Mouse (Mus musculus) cortical plate, adult 2 months (tissue): Measurements from ENCODE around the gene Pkd1l1.

ENCODE experiments used
- CTCF ChIP-seq: fragments of 200-500 bp; IDR thresholded peaks from 2 replicates; pipeline ENCODE4 v1.5.1; 2011; ENCODE audit warnings: mild to moderate bottlenecking, control low read depth, low read length; ENCODE audit not compliant: insufficient read depth; ENCODE audit errors: extremely low read depth
- POLR2A ChIP-seq: fragments of 200-500 bp; IDR thresholded peaks from 2 replicates; pipeline ENCODE4 v1.6.1; 2011; ENCODE audit warnings: mild to moderate bottlenecking, low read length, control low read depth; ENCODE audit not compliant: insufficient read depth; ENCODE audit errors: extremely low read depth

DNA sequence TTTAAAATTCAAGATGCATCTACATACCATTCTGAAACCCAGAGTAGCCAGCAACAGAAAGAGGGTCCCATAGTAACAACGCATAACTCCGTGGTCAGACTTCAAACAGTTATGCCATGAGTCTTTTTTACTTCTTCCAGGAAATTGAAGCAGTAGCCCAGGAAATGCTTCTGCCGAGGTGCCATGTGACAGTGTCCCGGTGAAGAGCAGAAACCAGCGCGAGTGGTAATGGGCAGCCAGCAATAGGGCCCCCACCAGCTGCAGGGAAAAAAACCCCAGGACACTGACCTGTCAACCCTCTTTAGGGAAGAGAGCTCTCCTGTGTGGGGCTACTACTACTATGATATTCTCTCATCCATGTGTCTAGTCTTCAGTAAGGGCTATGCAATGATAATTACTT is 136.9 kb downstream of the Pkd1l1 start:
- TF ChIP-seq POLR2A, result no peak
- TF ChIP-seq CTCF, result no peak
